Mouse (Mus musculus) MEL (cell line): Measurements from ENCODE around the gene Msantd2. TPM values are rescaled to one million over a fixed set of nuclear protein-coding genes. Genes with fewer than 3 reads are reported as not detected.

Experiments
- DNase-seq: peaks from one replicate; pipeline ENCODE4 v3.0.0; 2011; ENCODE audit warnings: low read depth, low spot score
- H3K27ac ChIP-seq: 2 replicates; pipeline ENCODE4 v1.5.1; 2012; ENCODE audit warnings: low read depth, mild to moderate bottlenecking, control low read depth, low read length, moderate library complexity; ENCODE audit not compliant: control insufficient read depth
- H3K27me3 ChIP-seq, 2 experiments: fragments of 150-350 bp in 1 of 2; sonication (generic) in 1 of 2; 2 replicates each; pipeline ENCODE4 v1.6.1; 2012; ENCODE audit warnings: low read length in 2 of 2, mild to moderate bottlenecking in 2 of 2, improper control_type of control experiment in 1 of 2, moderate library complexity in 1 of 2; ENCODE audit not compliant: insufficient read depth in 2 of 2, control insufficient read depth in 1 of 2
- H3K36me3 ChIP-seq, 2 experiments: 2 replicates each; pipeline ENCODE4 v1.6.1; 2012 to 2014; ENCODE audit warnings: low read length in 2 of 2, improper control_type of control experiment in 1 of 2, inconsistent platforms in 1 of 2, mild to moderate bottlenecking in 1 of 2; ENCODE audit not compliant: insufficient read depth in 2 of 2, control insufficient read depth in 1 of 2
- H3K4me1 ChIP-seq, 2 experiments: fragments of 150-350 bp in 1 of 2; sonication (generic) in 1 of 2; 2 replicates each; pipeline ENCODE4 v1.6.1; 2012; ENCODE audit warnings: low read length in 2 of 2, improper control_type of control experiment in 1 of 2, mild to moderate bottlenecking in 1 of 2; ENCODE audit not compliant: insufficient read depth in 2 of 2, control insufficient read depth in 1 of 2
- H3K4me3 ChIP-seq, 2 experiments: fragments of 150-350 bp in 1 of 2; sonication (generic) in 1 of 2; 2 replicates each; pipeline ENCODE4 v1.5.1; 2012; ENCODE audit warnings: low read depth in 2 of 2, low read length in 2 of 2, mild to moderate bottlenecking in 2 of 2, moderate library complexity in 2 of 2, control low read depth in 1 of 2, improper control_type of control experiment in 1 of 2; ENCODE audit not compliant: control insufficient read depth in 1 of 2, insufficient read depth in 1 of 2
- H3K79me2 ChIP-seq: 2 replicates; pipeline ENCODE4 v1.6.1; 2012; ENCODE audit warnings: mild to moderate bottlenecking, low read length, moderate library complexity; ENCODE audit not compliant: control insufficient read depth, poor library complexity, insufficient read depth
- H3K9ac ChIP-seq: 2 replicates; pipeline ENCODE4 v1.6.1; 2012; ENCODE audit warnings: low read depth, mild to moderate bottlenecking, control low read depth, low read length, moderate library complexity; ENCODE audit not compliant: control insufficient read depth, poor library complexity, severe bottlenecking
- H3K9me3 ChIP-seq: fragments of 150-350 bp; sonication (generic); replicated peaks from 2 replicates; pipeline ENCODE4 v1.6.1; 2012; ENCODE audit warnings: mild to moderate bottlenecking, low read length, improper control_type of control experiment, moderate library complexity; ENCODE audit not compliant: insufficient read depth
- CHD2 ChIP-seq: IDR thresholded peaks from 2 replicates; pipeline ENCODE4 v1.6.1; 2011; ENCODE audit warnings: low read length, improper control_type of control experiment
- CTCF ChIP-seq, 3 experiments: IDR thresholded peaks in 2 of 3; conservative IDR thresholded peaks in 1 of 3; 2 replicates each; pipeline ENCODE4 v1.5.1; 2011 to 2012; ENCODE audit warnings: low read length in 3 of 3, low read depth in 2 of 3, mild to moderate bottlenecking in 2 of 3, improper control_type of control experiment in 1 of 3, inconsistent platforms in 1 of 3, mixed read lengths in 1 of 3, moderate library complexity in 1 of 3; ENCODE audit not compliant: control insufficient read depth in 1 of 3, insufficient read depth in 1 of 3, poor library complexity in 1 of 3, severe bottlenecking in 1 of 3
- E2F4 ChIP-seq: IDR thresholded peaks from 2 replicates; pipeline ENCODE4 v1.6.1; 2011; ENCODE audit warnings: low read depth, low read length, improper control_type of control experiment, borderline replicate concordance
- ELF1 ChIP-seq: IDR thresholded peaks from 2 replicates; pipeline ENCODE4 v1.6.1; 2014; ENCODE audit warnings: low read depth, mild to moderate bottlenecking, inconsistent platforms, low read length, improper control_type of control experiment, moderate library complexity
- ETS1 ChIP-seq: IDR thresholded peaks from 2 replicates; pipeline ENCODE4 v1.6.1; 2012; ENCODE audit warnings: low read depth, mild to moderate bottlenecking, inconsistent platforms, low read length, improper control_type of control experiment, moderate library complexity
- HCFC1 ChIP-seq: IDR thresholded peaks from 2 replicates; pipeline ENCODE4 v1.6.1; 2012; ENCODE audit warnings: low read depth, mild to moderate bottlenecking, inconsistent platforms, low read length, improper control_type of control experiment, moderate library complexity
- JUND ChIP-seq: IDR thresholded peaks from 2 replicates; pipeline ENCODE4 v1.6.1; 2011; ENCODE audit warnings: low read depth, mild to moderate bottlenecking, improper control_type of control experiment, low read length
- MAFK ChIP-seq: IDR thresholded peaks from 2 replicates; pipeline ENCODE4 v1.6.1; 2011; ENCODE audit warnings: low read depth, mild to moderate bottlenecking, low read length, improper control_type of control experiment, borderline replicate concordance
- MAX ChIP-seq: IDR thresholded peaks from 2 replicates; pipeline ENCODE4 v1.6.1; 2011; ENCODE audit warnings: low read length, improper control_type of control experiment
- MYB ChIP-seq: IDR thresholded peaks from 2 replicates; pipeline ENCODE4 v1.6.1; 2011; ENCODE audit warnings: mild to moderate bottlenecking, low read depth, low read length, improper control_type of control experiment
- MYC ChIP-seq: IDR thresholded peaks from 2 replicates; pipeline ENCODE4 v1.6.1; 2011; ENCODE audit warnings: low read depth, mild to moderate bottlenecking, low read length, improper control_type of control experiment, moderate library complexity
- POLR2AphosphoS2 ChIP-seq: IDR thresholded peaks from 2 replicates; pipeline ENCODE4 v1.6.1; 2011; ENCODE audit warnings: low read length, improper control_type of control experiment
- RAD21 ChIP-seq: IDR thresholded peaks from 2 replicates; pipeline ENCODE4 v1.6.1; 2011; ENCODE audit warnings: mild to moderate bottlenecking, low read depth, low read length, improper control_type of control experiment
- RCOR1 ChIP-seq: IDR thresholded peaks from 2 replicates; pipeline ENCODE4 v1.6.1; 2012; ENCODE audit warnings: low read depth, mild to moderate bottlenecking, inconsistent platforms, low read length, improper control_type of control experiment
- SIN3A ChIP-seq: IDR thresholded peaks from 2 replicates; pipeline ENCODE4 v1.6.1; 2012; ENCODE audit warnings: low read length, improper control_type of control experiment, inconsistent platforms
- SMC3 ChIP-seq: IDR thresholded peaks from 2 replicates; pipeline ENCODE4 v1.6.1; 2011; ENCODE audit warnings: low read depth, low read length, improper control_type of control experiment
- TBP ChIP-seq: IDR thresholded peaks from 2 replicates; pipeline ENCODE4 v1.8.0; 2011; ENCODE audit warnings: low read depth, low read length, improper control_type of control experiment
- ZC3H11A ChIP-seq: IDR thresholded peaks from 2 replicates; pipeline ENCODE4 v1.6.1; 2012; ENCODE audit warnings: low read depth, mild to moderate bottlenecking, inconsistent platforms, low read length, improper control_type of control experiment
- ZNF384 ChIP-seq: IDR thresholded peaks from 2 replicates; pipeline ENCODE4 v1.6.1; 2012; ENCODE audit warnings: low read depth, mild to moderate bottlenecking, inconsistent platforms, low read length, improper control_type of control experiment
- polyA plus RNA-seq, 2 experiments: library from polyadenylated mRNA; stranded (reverse) in 1 of 2; unstranded in 1 of 2; fragments of >175 nt in 1 of 2; fragments of >200 nt in 1 of 2; gene quantifications; 2 replicates each; pipeline versions ENCODE4 v1.2.1 to v1.2.4; 2012; ENCODE audit warnings: low replicate concordance in 2 of 2, low read depth in 1 of 2; ENCODE audit not compliant: insufficient read length in 2 of 2, insufficient read depth in 1 of 2, missing spikeins in 1 of 2
- total RNA-seq: library from RNA; depleted of rRNA; stranded (reverse); fragments of 300-350 nt; gene quantifications from 2 replicates; pipeline ENCODE4 v1.2.3, GENCODE M21; 2012

Gene Msantd2
- total and polyA plus RNA-seq, 3 experiments, result 15.5 to 26.2 TPM; not detected in 1

DNA sequence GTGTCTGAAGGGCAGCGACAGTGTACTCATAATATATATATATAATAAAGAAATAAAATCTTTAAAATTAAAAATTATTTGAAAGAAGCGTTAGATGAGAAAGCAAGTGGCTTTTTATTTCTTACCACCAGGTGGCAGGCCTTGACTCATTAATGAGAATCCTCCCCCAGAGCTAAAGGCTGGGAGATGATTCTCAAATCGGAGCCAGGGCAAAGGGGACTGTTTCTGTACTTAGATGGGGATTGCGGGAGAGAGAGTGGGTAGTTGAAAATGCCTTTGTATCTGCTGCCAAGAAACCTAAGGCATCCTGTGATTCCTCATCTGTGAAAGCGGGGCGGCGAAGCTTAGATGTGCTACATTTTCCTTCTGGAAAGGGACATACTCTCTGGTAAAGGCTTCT, 26.4 kb upstream of the Msantd2 start:
- Histone ChIP-seq H3K9ac (no peak overlapping the region), H3K4me1 (no peaks in the 10 kb centered on the region), H3K36me3 (no peaks in the 10 kb centered on the region), H3K27me3 (peaks cover 3 to 5% of the 10 kb centered on the region in 2 experiments), H3K79me2 (no peaks in the 10 kb centered on the region), H3K27ac (no peak overlapping the region), H3K4me3 (no peak overlapping the region), H3K9me3 (no peaks in the 10 kb centered on the region)
- peak; percentile 98 for TF ChIP-seq ZC3H11A
- peak; percentile 94 for TF ChIP-seq RAD21
- no peak for TF ChIP-seq MAX
- TF ChIP-seq MAFK, result no peak
- peak; percentile 47 to 84 (median 52) for TF ChIP-seq CTCF (IDR thresholded peaks at IDR 0.05 in 2 of 3, conservative IDR thresholded peaks at IDR 0.05 in 1 of 3; ENCODE audit: control insufficient read depth in 1 of 3, insufficient read depth in 1 of 3, low read depth in 2 of 3, low read length in 3 of 3, poor library complexity in 1 of 3, severe bottlenecking in 1 of 3)
- peak; percentile 99 for TF ChIP-seq SMC3
- DNase-seq, result peak; percentile 65

DNA sequence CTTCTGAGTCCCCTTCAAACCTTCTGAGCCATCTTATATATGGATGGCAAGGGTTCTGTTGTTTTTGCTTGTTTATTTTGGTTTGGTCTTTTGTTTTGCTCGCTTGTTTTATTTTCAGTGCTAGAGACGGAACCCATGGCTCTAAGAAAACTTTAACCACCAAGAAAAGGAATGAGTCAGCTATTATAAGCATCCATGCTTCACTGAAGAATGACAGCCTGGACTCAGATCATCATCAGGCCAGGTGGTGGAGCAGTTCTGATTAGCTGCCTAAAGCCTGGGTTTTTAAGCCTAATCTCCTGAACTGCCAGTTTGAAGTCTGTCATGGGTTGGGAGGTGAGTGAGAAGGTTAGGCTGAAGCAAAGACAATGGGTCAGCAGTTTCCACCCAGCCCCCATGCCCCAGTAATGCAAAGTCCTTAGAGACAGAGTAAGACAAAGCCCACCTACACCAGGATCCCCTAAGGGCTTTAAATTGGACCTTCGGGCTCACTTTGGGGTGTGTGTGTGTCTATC, 15.5 kb upstream of the Msantd2 start:
- no peaks in the 10 kb centered on the region; a peak in 1 of 4 replicates for H3K27me3 ChIP-seq
- H3K4me3 ChIP-seq, result no peak overlapping the region
- TF ChIP-seq ZC3H11A (no peak), JUND (no peak), MYB (no peak), ETS1 (no peak), E2F4 (no peak), HCFC1 (no peak), CTCF (IDR thresholded peaks at IDR 0.05 in 2 of 3, conservative IDR thresholded peaks at IDR 0.05 in 1 of 3; ENCODE audit: control insufficient read depth in 1 of 3, insufficient read depth in 1 of 3, low read depth in 2 of 3, low read length in 3 of 3, poor library complexity in 1 of 3, severe bottlenecking in 1 of 3) (peak in 1 of 3 experiments; percentile 6; a peak in 1 of 6 replicates), MYC (no peak), CHD2 (no peak), ZNF384 (no peak), POLR2AphosphoS2 (no peak), SIN3A (no peak), SMC3 (peak; percentile 8; the same call in 1 of the 2 replicates), TBP (no peak), ELF1 (no peak), RCOR1 (no peak)
- no peak overlapping the region for H3K9ac ChIP-seq
- no peaks in the 10 kb centered on the region for H3K79me2 ChIP-seq
- H3K9me3 ChIP-seq, result no peaks in the 10 kb centered on the region
- no peak for DNase-seq
- H3K4me1 ChIP-seq, result no peaks in the 10 kb centered on the region; a peak in 1 of 4 replicates
- no peaks in the 10 kb centered on the region; a peak in 1 of 4 replicates for H3K36me3 ChIP-seq
- H3K27ac ChIP-seq, result no peak overlapping the region
